Mouse (Mus musculus): ENCODE data around the gene Pgrmc2. TPM values are rescaled to one million over a fixed set of nuclear protein-coding genes. Genes with fewer than 3 reads are reported as not detected.

Gene Pgrmc2
- polyA plus RNA-seq (2015; fragmentation: Nextera tagmentation; extraction: Ambion mirVana): 25.8 and 27.3 TPM in 2 replicates

- Histone ChIP-seq H3K27ac (ENCODE audit: low read length) (peak within 1 kb of the TSS; percentile 95), H3K4me3 (ENCODE audit: low read depth, low read length) (peak within 1 kb of the TSS; percentile 92), H3K4me1 (ENCODE audit: control insufficient read depth, insufficient read depth, low read length) (peaks cover 23% of the 10 kb centered on the region), H3K9ac (ENCODE audit: low read depth, low read length) (peak within 1 kb of the TSS; percentile 90), H3K36me3 (ENCODE audit: control insufficient read depth, insufficient read depth, low read length) (no peaks in the 10 kb centered on the region), H3K4me2 (ENCODE audit: low read length) (peak within 1 kb of the TSS; percentile 78), H3K27me3 (ENCODE audit: control insufficient read depth, insufficient read depth, low read depth, low read length) (no peaks in the 10 kb centered on the region), H3K9me3 (replicated peaks; ENCODE audit: control insufficient read depth, low read length, poor library complexity, severe bottlenecking) (no peaks in the 10 kb centered on the region)
- WGBS: under 1% methylated on average over 81 of the region's 95 CpGs
- ATAC-seq: peak; percentile 99
Observed at GRCm38 (mm10) chr3:41082885-41083789, at the start of gene Pgrmc2. Gene Pgrmc2, minus strand, starts transcription at chr3:41083046.

- Histone ChIP-seq H3K9me3 (replicated peaks; ENCODE audit: control insufficient read depth, low read length, poor library complexity, severe bottlenecking) (no peaks in the 10 kb centered on the region), H3K36me3 (ENCODE audit: control insufficient read depth, insufficient read depth, low read length) (no peaks in the 10 kb centered on the region), H3K9ac (ENCODE audit: low read depth, low read length) (no peak overlapping the region), H3K27me3 (ENCODE audit: control insufficient read depth, insufficient read depth, low read depth, low read length) (no peaks in the 10 kb centered on the region), H3K27ac (ENCODE audit: low read length) (no peak overlapping the region), H3K4me2 (ENCODE audit: low read length) (peak overlapping the region; percentile 43), H3K4me1 (ENCODE audit: control insufficient read depth, insufficient read depth, low read length) (peaks cover 12% of the 10 kb centered on the region), H3K4me3 (ENCODE audit: low read depth, low read length) (peak overlapping the region; percentile 6; the same call in 1 of the 2 replicates)
- 8% methylated on average over 12 of the region's 12 CpGs for WGBS
- ATAC-seq: 0 out of 2 replicates have a peak, but pooled peaks have one; percentile 32
Observed at GRCm38 (mm10) chr3:41124000-41124294, 41.1 kb upstream of the Pgrmc2 start.

GRCm38 (mm10) chr3:41123190-41123999 is 40.5 kb upstream of the Pgrmc2 start:
- Histone ChIP-seq H3K27ac (ENCODE audit: low read length) (no peak overlapping the region), H3K9ac (ENCODE audit: low read depth, low read length) (no peak overlapping the region), H3K36me3 (ENCODE audit: control insufficient read depth, insufficient read depth, low read length) (no peaks in the 10 kb centered on the region), H3K9me3 (replicated peaks; ENCODE audit: control insufficient read depth, low read length, poor library complexity, severe bottlenecking) (no peaks in the 10 kb centered on the region), H3K27me3 (ENCODE audit: control insufficient read depth, insufficient read depth, low read depth, low read length) (no peaks in the 10 kb centered on the region), H3K4me3 (ENCODE audit: low read depth, low read length) (no peak overlapping the region; the same call in 1 of the 2 replicates), H3K4me1 (ENCODE audit: control insufficient read depth, insufficient read depth, low read length) (peaks cover 12% of the 10 kb centered on the region), H3K4me2 (ENCODE audit: low read length) (peak overlapping the region; percentile 43)
- 22% methylated on average over 10 of the region's 10 CpGs for WGBS
- 0 out of 2 replicates have a peak, but pooled peaks have one; percentile 54 for ATAC-seq

GRCm38 (mm10) chr3:41118173-41118572 is 35.3 kb upstream of the Pgrmc2 start:
- Histone ChIP-seq H3K27ac (ENCODE audit: low read length) (no peak overlapping the region), H3K4me3 (ENCODE audit: low read depth, low read length) (no peak overlapping the region), H3K9ac (ENCODE audit: low read depth, low read length) (no peak overlapping the region), H3K36me3 (ENCODE audit: control insufficient read depth, insufficient read depth, low read length) (no peaks in the 10 kb centered on the region), H3K27me3 (ENCODE audit: control insufficient read depth, insufficient read depth, low read depth, low read length) (no peaks in the 10 kb centered on the region), H3K9me3 (replicated peaks; ENCODE audit: control insufficient read depth, low read length, poor library complexity, severe bottlenecking) (no peaks in the 10 kb centered on the region), H3K4me2 (ENCODE audit: low read length) (no peak overlapping the region), H3K4me1 (ENCODE audit: control insufficient read depth, insufficient read depth, low read length) (no peaks in the 10 kb centered on the region)
- ATAC-seq: no peak
- 81% methylated on average over 5 of the region's 5 CpGs for WGBS

- no peak overlapping the region for H3K4me3 ChIP-seq (ENCODE audit: low read depth, low read length)
- H3K27ac ChIP-seq (ENCODE audit: low read length): no peak overlapping the region
- no peak overlapping the region for H3K4me2 ChIP-seq (ENCODE audit: low read length)
- no peak for ATAC-seq
- H3K4me1 ChIP-seq (ENCODE audit: control insufficient read depth, insufficient read depth, low read length): no peaks in the 10 kb centered on the region
- H3K27me3 ChIP-seq (ENCODE audit: control insufficient read depth, insufficient read depth, low read depth, low read length): no peaks in the 10 kb centered on the region
- H3K9me3 ChIP-seq (replicated peaks; ENCODE audit: control insufficient read depth, low read length, poor library complexity, severe bottlenecking): no peaks in the 10 kb centered on the region
- no peak overlapping the region for H3K9ac ChIP-seq (ENCODE audit: low read depth, low read length)
- no peaks in the 10 kb centered on the region for H3K36me3 ChIP-seq (ENCODE audit: control insufficient read depth, insufficient read depth, low read length)
Observed at GRCm38 (mm10) chr3:41117447-41117846, 34.6 kb upstream of the Pgrmc2 start.

GRCm38 (mm10) chr3:41113186-41113585 is 30.3 kb upstream of the Pgrmc2 start:
- 88% methylated on average over 5 of the region's 5 CpGs for WGBS
- no peaks in the 10 kb centered on the region for H3K9me3 ChIP-seq (replicated peaks; ENCODE audit: control insufficient read depth, low read length, poor library complexity, severe bottlenecking)
- H3K4me1 ChIP-seq (ENCODE audit: control insufficient read depth, insufficient read depth, low read length): no peaks in the 10 kb centered on the region
- H3K36me3 ChIP-seq (ENCODE audit: control insufficient read depth, insufficient read depth, low read length): no peaks in the 10 kb centered on the region
- ATAC-seq: no peak
- H3K9ac ChIP-seq (ENCODE audit: low read depth, low read length): no peak overlapping the region
- no peak overlapping the region for H3K27ac ChIP-seq (ENCODE audit: low read length)
- no peak overlapping the region for H3K4me2 ChIP-seq (ENCODE audit: low read length)
- H3K27me3 ChIP-seq (ENCODE audit: control insufficient read depth, insufficient read depth, low read depth, low read length): no peaks in the 10 kb centered on the region
- no peak overlapping the region for H3K4me3 ChIP-seq (ENCODE audit: low read depth, low read length)

- no peak overlapping the region for H3K27ac ChIP-seq (ENCODE audit: low read length)
- H3K4me3 ChIP-seq (ENCODE audit: low read depth, low read length): no peak overlapping the region
- no peak overlapping the region for H3K9ac ChIP-seq (ENCODE audit: low read depth, low read length)
- WGBS: 66% methylated on average over 6 of the region's 6 CpGs
- H3K4me1 ChIP-seq (ENCODE audit: control insufficient read depth, insufficient read depth, low read length): no peaks in the 10 kb centered on the region
- no peak overlapping the region for H3K4me2 ChIP-seq (ENCODE audit: low read length)
- no peaks in the 10 kb centered on the region for H3K27me3 ChIP-seq (ENCODE audit: control insufficient read depth, insufficient read depth, low read depth, low read length)
- no peak for ATAC-seq
- H3K9me3 ChIP-seq (replicated peaks; ENCODE audit: control insufficient read depth, low read length, poor library complexity, severe bottlenecking): no peaks in the 10 kb centered on the region
- H3K36me3 ChIP-seq (ENCODE audit: control insufficient read depth, insufficient read depth, low read length): no peaks in the 10 kb centered on the region
Observed at GRCm38 (mm10) chr3:41108306-41108785, 25.5 kb upstream of the Pgrmc2 start.

GRCm38 (mm10) chr3:41107600-41108305 is 24.9 kb upstream of the Pgrmc2 start:
- Histone ChIP-seq H3K9ac (ENCODE audit: low read depth, low read length) (no peak overlapping the region), H3K4me1 (ENCODE audit: control insufficient read depth, insufficient read depth, low read length) (no peaks in the 10 kb centered on the region), H3K4me3 (ENCODE audit: low read depth, low read length) (no peak overlapping the region), H3K9me3 (replicated peaks; ENCODE audit: control insufficient read depth, low read length, poor library complexity, severe bottlenecking) (no peaks in the 10 kb centered on the region), H3K27ac (ENCODE audit: low read length) (no peak overlapping the region), H3K36me3 (ENCODE audit: control insufficient read depth, insufficient read depth, low read length) (no peaks in the 10 kb centered on the region), H3K4me2 (ENCODE audit: low read length) (no peak overlapping the region), H3K27me3 (ENCODE audit: control insufficient read depth, insufficient read depth, low read depth, low read length) (no peaks in the 10 kb centered on the region)
- ATAC-seq: no peak
- 77% methylated on average over 14 of the region's 14 CpGs for WGBS

Data from midbrain, embryonic 16.5 days (tissue).